Mouse (Mus musculus) frontal cortex, adult 2 months (tissue): ENCODE results near the gene Efl1. TPM values are rescaled to one million over a fixed set of nuclear protein-coding genes. Genes with fewer than 3 reads are reported as not detected.

ENCODE experiments used
- DNase-seq, 2 experiments: peaks; one replicate each; pipeline ENCODE4 v3.0.0; 2022; ENCODE audit warnings: low spot score in 1 of 2; ENCODE audit errors: extremely low spot score in 1 of 2
- polyA plus RNA-seq: library from polyadenylated mRNA; depleted of rRNA; stranded (reverse); fragments of >200 nt; gene quantifications from 2 replicates; pipeline ENCODE4 v1.2.3, GENCODE M21; 2012; rRNA removed

Efl1 gene
- polyA plus RNA-seq, 1 experiment: 8.1 TPM

DNA sequence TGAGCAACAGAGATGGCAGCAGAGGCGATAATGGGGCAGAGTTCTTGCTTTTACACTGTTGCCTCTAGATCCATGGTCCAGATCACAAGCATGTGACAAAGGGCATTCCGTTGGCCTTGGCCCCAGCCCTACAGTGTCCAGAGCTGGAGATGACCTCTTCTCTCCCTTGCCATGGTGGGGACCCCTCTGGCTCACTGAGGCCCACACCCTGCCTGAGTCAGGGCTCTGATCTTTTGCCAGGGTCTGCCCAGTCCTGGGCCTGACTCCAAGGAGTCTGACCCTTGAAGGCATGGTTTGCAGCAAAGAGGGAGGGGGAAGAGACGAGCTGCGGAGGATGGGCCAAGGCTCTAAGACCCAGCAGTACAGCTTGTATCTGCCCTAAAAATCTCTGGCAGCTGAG lies 159.8 kb downstream of the Efl1 start:
- DNase-seq: no peak

DNA sequence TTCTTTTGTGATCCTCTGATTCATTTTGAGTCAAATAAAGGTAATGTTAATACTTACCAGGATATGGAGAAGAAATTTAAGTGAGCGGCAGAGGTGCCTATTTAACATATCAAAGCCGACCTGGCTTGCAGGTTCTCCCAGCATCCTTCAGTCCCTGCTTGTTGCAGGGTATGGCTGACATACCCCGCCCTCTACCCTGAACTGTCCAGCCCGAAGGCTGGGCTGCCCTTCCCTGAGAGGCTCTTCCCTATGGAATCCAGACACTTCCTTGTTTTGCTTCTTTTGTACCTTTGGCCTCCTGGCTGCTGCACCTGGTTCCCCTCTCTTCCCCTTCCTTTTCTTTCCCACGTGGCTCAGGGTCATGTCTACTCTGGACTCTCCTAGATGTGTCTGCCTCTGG lies 160.7 kb downstream of the Efl1 start:
- DNase-seq: no peak

DNA sequence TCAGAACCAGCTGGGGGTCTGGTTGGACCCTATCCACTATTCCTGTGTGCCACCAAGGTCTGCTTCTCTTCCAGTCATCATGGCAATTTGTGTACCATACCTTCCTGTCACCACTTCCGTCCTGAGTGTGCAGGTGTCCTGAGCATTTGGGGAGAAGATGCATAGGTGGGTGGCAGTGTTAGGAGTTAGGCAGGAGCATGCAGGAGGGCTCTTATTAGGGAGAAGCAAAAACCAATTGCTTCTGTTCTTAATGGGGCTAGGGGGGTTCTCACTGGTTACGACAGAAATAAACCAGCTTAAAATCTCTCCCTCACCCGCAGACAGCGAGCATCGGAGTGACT lies 162.4 kb downstream of the Efl1 start:
- DNase-seq: no peak

DNA sequence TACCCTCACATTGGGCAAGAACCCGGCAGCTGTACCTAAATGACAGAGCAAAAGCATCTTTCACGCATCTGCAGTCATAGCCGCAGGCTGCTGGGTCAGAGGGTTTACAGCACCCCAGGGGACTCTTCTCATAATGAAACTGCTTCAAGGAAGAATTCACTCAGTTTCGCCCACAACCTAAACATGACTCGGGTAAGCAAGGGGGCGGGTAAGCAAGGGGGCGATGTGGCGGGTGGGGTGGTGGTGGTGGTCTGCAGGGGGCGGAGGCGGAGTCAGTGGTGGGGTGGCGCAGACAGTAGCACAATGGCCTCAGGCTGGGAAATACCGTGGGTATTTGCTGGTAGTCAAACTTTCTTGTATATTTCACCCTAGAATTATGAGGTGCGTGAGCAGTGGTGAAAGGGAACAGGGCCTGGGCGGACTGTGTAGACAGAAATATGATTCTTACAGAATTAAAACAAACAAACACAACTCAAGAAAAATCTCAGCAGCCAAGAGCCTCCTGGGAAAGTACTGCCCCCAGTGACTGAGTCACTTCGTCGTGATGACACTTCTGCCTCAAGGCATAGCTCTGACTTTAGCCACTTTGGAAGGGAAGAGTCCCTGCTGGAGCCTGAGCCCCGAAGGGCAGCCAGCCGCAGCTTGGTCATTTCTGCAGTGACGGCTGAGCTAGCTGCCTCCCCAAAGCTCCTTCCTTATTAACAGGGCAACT lies 162.9 kb downstream of the Efl1 start:
- no peak for DNase-seq

DNA sequence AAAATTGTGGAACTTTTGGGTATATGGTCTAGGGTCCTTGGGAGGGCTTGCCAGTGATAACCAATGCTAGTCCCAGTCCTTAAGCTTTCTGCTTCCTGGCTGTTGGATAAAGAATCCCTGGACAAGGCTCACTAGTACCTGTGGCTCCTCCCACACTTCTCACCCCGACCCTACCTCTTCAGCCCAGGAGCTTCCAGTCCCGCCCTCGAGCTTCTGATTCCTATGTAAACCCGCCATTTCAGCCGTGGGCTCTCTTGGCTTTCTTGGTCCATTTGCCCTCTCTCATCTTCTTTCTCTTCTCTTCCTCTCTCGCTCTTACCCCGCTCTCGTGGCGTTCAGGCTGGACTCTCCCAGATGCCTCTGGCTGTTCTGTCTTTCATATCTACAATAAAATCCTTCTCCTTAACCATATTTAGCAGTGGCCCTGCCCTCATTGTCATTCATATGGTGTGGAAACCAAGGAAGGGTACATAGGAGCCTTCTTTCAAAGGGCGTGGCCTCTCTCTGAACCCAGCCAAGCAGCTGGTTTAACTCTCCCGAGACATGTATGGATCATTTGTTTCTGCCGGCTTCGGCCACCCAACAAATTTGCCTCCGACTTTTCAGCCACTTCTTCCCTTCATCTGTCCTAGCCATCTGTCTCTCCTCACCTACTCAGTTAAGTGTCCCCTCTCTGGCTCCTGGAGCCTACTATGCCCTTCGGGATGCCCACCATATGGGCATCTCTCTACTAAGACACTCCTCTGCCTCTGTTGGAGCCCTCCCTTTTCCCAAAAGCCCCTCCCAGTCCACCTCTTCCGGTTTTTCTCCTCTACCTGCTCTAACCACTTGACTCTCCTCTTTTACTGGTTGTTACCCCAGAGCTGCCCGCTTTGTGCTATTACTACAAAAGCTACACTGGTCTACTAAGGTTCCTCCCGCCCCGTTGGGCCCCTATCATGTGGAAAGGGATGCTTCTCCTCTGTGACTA lies 164.1 kb downstream of the Efl1 start:
- no peak for DNase-seq

DNA sequence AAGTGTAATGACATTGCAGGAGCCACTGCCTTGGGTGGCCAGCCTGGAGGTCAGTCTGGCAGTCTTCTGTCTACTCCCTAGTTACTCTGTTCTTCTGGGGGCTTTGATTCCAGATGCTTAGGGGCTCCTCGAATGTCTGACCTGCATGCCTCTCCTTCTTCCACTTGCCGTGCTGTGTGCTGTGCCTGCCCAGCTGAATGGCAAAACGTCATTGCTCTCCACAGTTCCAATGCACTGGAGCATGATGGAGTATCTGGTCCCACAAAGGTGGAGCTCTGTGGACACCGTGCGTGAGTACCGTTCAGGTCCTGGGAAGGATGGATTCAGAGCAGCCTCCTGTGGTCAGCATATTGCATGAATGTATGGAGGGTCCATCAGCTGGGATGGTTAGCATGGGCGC lies 171.1 kb downstream of the Efl1 start:
- no peak for DNase-seq

DNA sequence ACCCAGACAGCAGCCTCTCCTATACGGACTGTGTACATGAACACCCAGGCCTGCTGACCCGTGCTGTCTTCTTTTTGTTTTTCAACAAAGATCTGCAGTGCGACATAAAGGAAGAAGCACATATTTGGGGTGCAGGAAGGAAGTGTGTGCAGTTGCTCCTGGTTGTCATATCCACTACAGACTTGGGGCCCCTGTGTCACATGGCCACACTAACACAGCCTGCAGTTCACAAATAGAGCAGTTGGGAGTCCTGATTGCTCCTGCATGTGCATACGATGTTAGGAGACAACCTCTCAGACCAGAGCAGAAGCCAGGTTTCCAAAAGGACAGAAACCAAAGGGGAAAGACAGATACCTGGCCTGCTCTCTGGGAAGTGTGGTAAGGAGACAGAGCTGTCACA lies 172.2 kb downstream of the Efl1 start:
- DNase-seq: no peak

DNA sequence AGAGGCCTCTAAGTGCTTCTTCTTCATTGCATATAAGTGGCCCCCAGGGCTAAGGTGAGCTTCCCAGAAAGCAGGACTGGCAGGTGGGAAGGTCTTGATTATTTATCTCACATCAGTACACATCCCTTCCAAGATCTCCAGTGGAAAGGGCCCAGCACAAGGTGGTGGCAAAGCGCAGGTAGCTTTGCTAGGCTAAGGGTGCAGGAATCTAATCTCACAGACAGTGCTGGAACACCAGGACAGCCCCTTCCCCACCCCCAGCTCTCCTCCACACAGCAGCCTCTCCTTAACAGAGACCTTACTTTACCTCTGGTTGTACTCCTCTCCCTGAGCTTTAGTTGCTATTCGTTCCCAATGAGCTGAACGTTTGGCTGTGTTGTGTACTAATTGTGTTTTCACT lies 173.1 kb downstream of the Efl1 start:
- DNase-seq: no peak

DNA sequence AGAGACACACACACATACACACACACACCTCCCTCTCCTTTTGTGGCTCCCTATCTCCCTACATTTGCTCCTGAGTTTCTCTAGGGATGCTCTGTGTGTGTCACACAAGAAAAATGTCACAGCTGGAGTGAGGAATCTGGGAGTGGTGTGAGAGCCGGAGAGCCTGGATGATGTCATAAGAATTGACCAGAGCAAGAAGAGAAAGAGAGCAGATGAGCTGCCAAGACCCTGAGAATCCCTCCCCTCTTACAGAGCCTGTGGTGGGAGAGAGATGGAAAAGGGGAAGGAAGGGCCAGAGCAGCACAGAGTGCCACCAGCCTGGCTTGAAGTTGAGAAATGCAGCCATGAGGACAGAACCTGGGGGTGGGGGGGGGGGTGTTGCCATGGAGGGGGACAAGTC lies 174.1 kb downstream of the Efl1 start:
- DNase-seq: no peak

Other genes with a start within 250 kb of the Efl1 start
- gene Saxo2, start 86 bp upstream of the Efl1 start, polyA plus RNA-seq: 12.0 and 16.5 TPM in 2 replicates
- 20.5 and 23.4 TPM in 2 replicates for gene Mex3b, start 218.7 kb downstream of the Efl1 start, polyA plus RNA-seq